Mouse (Mus musculus) adrenal gland, adult 18-20 months (tissue): ENCODE measurements around the gene Fermt3. TPM values are rescaled to one million over a fixed set of nuclear protein-coding genes. Genes with fewer than 3 reads are reported as not detected.
"Not testable (repeated sequence)": the region's sequence is repeated elsewhere in the genome, so short reads cannot be mapped to it uniquely, and the experiment has no call there.

Experiments
- DNase-seq, 2 experiments: peaks; one replicate each; pipeline ENCODE4 v3.0.0; 2021 to 2022; ENCODE audit warnings: low spot score in 2 of 2
- total RNA-seq, 2 experiments: library from RNA; stranded (reverse); gene quantifications; 1 replicate in 1 of 2; 2 replicates in 1 of 2; pipeline ENCODE4 v1.2.3; 2021

Gene Fermt3
- total RNA-seq, 2 experiments from 2014 or later = 7.4 to 8.7 TPM

- peak; percentile 90 to 91 for DNase-seq
These were observed 27.0 kb downstream of the Fermt3 start, which contains the start of gene Dnajc4 for GRCm38 (mm10) chr19:6992011-6992858. Gene Dnajc4, minus strand, starts transcription at chr19:6992572.

GRCm38 (mm10) chr19:6991166-6991565 lies 28.1 kb downstream of the Fermt3 start:
- DNase-seq = not testable (repeated sequence)

- no peak for DNase-seq
These were observed 28.6 kb downstream of the Fermt3 start for GRCm38 (mm10) chr19:6990712-6991111.

- DNase-seq = no peak
These were observed 30.0 kb downstream of the Fermt3 start for GRCm38 (mm10) chr19:6989251-6989650.

- DNase-seq = no peak
These were observed 31.4 kb downstream of the Fermt3 start for GRCm38 (mm10) chr19:6987904-6988285.

GRCm38 (mm10) chr19:6987061-6987903 lies 32.0 kb downstream of the Fermt3 start, which contains the start of gene Vegfb:
Gene Vegfb, minus strand, starts transcription at chr19:6987651.
- DNase-seq = peak; percentile 75 to 79

- DNase-seq = no peak
These were observed 33.1 kb downstream of the Fermt3 start for GRCm38 (mm10) chr19:6985951-6986708.

GRCm38 (mm10) chr19:6985300-6985699 lies 34.0 kb downstream of the Fermt3 start:
- DNase-seq = no peak

- DNase-seq = no peak
These were observed 35.6 kb downstream of the Fermt3 start for GRCm38 (mm10) chr19:6983621-6984020.

- DNase-seq = no peak
These were observed 37.8 kb downstream of the Fermt3 start for GRCm38 (mm10) chr19:6981465-6981864.

GRCm38 (mm10) chr19:6980381-6981093 lies 38.7 kb downstream of the Fermt3 start, which contains the start of gene Fkbp2:
Gene Fkbp2, minus strand, starts transcription at chr19:6980501.
- peak; percentile 96 to 97 for DNase-seq

- DNase-seq = peak; percentile 99
These were observed 39.5 kb downstream of the Fermt3 start for GRCm38 (mm10) chr19:6979486-6980380.

- DNase-seq = peak; percentile 46 to 50
These were observed 40.2 kb downstream of the Fermt3 start for GRCm38 (mm10) chr19:6979001-6979479.

- no peak for DNase-seq
These were observed 40.7 kb downstream of the Fermt3 start for GRCm38 (mm10) chr19:6978639-6978974.

GRCm38 (mm10) chr19:6977759-6978638 lies 41.3 kb downstream of the Fermt3 start:
- no peak for DNase-seq

- peak; percentile 51 to 52 for DNase-seq
These were observed 43.4 kb downstream of the Fermt3 start, which contains the start of gene Plcb3 for GRCm38 (mm10) chr19:6975537-6976521. Gene Plcb3, minus strand, starts transcription at chr19:6976470.
